Mouse (Mus musculus): ENCODE measurements around the gene Cntn1. TPM values are rescaled to one million over a fixed set of nuclear protein-coding genes. Genes with fewer than 3 reads are reported as not detected.

The Cntn1 gene
- total RNA-seq, 2 experiments from 2014 or later, result 1.4 to 2.0 TPM

GRCm38 (mm10) chr15:92364153-92364552 lies 313.2 kb downstream of the Cntn1 start:
- DNase-seq, result no peak
- intact Hi-C loops (cut with DNase I; ENCODE audit: low total_unique reads), result no loop called here

GRCm38 (mm10) chr15:92364592-92364991 lies 313.6 kb downstream of the Cntn1 start:
- DNase-seq, result no peak
- intact Hi-C loops (cut with DNase I; ENCODE audit: low total_unique reads), result no loop called here

Other genes starting within 250 kb of the Cntn1 start
- gene Smgc, start 212.9 kb upstream of the Cntn1 start, total RNA-seq (2021), result not detected